Mouse (Mus musculus) adrenal gland, postnatal 4 days (tissue): ENCODE measurements around the gene Fbxo31. TPM values are rescaled to one million over a fixed set of nuclear protein-coding genes. Genes with fewer than 3 reads are reported as not detected.

Experiments
- DNase-seq, 2 experiments: peaks; one replicate each; pipeline ENCODE4 v3.0.0; 2021 to 2022; ENCODE audit warnings: low spot score in 2 of 2, mixed read lengths in 2 of 2
- total RNA-seq, 2 experiments: library from RNA; stranded (reverse); gene quantifications; 2 replicates each; pipeline ENCODE4 v1.2.3; 2021

Fbxo31 gene
- total RNA-seq, 2 experiments from 2014 or later = 25.5 to 30.5 TPM

DNA sequence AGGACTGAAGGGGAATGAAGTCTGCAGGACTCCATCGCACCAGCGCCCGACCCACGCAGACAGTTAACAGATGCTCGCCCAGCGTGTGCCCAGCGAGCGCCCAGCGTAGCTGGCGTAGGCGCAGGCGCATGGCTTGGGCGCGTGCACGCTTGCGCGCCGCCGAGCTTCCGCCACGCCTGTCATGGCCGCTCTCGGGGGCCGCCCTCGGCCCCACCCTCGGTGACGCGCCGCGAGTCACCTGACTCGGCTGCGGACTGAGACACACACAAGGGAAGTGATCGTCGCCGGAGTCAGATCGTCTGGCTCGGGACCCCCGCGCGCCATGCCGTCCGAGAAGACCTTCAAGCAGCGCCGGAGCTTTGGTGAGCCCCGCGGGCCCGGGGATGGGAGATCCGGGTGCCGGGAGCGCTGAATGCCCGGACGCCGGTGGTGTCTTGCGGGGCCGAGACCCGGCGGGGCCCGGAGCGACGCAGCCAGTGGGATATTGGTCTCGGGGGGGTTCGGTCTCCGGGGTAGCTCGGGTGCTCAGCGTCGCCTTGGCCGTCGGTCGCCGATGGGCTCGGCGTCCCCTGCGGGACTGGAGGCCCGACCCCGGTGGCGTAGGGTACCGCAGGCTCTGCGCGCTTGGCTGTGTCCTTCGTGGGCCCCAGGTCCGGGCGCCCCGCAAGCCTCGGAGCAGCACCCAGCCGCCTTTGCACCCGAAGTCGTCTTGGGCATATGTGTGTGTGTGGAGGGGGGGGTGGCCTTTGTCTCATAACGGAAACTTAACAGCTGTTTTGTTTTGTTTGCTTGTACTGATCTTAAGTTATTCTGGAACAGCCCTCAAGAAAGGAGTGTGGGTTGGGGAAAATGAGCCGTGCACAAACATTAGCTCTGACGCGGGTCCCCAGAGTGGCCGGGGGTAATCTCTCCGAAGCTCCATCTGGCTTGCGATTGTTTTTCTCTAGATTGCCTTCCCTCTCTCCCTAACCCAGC lies 11.9 kb upstream of the Fbxo31 start, which contains the start of gene Map1lc3b:
Map1lc3b (plus strand) TSS at position 159 of the 975 bp plus-strand sequence.
- DNase-seq = peak; percentile 90 to 94

DNA sequence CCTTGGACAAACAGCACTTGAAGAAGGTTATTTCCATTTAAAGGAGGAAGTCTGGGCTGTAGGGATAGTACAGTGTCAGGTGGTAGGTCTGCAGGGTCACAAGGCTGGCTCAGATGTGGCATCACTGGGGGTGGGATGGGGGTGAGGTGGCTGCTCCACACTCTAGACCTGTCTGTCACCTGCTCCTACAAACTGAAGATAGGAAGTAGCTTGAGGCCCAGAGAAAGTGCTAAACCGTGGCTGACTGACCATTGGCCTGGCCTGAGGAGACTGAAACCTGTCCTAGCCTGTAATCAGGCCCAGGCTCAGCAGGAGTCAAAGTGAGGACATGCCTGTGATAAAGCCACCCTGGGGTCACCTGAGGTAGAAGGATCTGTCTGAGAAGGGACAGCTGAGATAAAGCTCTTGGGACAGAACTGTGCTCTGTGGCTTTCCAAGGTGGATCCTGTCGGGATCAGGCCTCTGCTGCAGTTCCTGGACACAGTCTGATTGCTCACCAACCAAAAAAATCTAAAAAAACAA lies 10.7 kb upstream of the Fbxo31 start:
- DNase-seq = no peak

DNA sequence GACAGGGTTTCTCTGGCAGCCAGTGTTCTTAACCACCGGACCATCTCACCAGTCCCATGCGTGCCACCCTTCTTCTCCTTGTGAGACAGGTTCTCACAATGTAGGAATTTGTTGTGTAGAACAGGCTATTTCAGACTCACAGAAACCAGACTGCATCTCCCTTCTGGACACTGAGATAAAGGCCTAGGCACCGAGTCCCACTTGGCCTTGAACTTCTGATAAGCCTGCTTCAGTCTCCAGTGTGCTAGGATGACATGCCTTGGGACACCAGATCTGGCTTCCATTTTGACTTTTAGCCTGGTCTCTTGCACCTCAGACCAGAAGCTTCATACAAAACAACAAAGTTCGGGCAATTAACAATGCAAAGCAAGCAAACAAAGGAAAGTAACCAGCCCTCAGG lies 10.1 kb upstream of the Fbxo31 start:
- no peak for DNase-seq

DNA sequence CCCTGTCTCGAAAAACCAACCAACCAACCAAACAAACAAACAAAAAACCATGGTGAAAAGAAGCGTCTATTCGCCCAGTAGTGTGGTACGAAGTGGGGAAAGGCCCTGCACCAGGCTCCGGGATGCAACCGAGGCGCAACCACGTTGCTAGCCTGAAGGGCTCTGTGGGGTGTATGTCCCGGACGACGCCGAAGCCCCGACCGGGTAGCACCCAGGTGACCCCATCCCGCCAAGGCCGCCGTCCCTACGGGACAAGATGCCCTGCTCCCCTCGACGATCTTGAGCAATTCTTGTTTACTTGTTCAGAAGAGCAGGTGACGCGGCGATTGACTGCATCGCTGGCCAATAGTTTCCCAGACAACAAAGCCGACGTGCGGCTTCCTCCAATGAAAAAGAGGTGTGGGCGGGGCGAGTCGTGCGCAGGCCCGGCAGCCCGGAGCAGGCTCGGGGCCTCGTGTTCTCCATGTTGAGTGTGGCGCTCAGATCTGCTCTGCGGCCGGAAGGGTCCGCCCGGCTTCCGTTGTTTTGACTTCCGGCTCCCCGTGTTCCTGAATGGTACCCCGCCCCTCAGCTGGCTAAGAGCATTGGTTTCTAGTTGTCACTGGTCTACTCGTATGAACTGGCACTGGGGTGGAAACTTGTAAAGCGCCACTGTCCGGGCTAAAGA lies 6.7 kb upstream of the Fbxo31 start:
- DNase-seq = peak; percentile 96 to 98

GRCm38 (mm10) chr8:121584730-121585129 lies 6.1 kb upstream of the Fbxo31 start:
- no peak for DNase-seq

- no peak for DNase-seq
These were observed 5.0 kb upstream of the Fbxo31 start for GRCm38 (mm10) chr8:121583653-121584052.

DNA sequence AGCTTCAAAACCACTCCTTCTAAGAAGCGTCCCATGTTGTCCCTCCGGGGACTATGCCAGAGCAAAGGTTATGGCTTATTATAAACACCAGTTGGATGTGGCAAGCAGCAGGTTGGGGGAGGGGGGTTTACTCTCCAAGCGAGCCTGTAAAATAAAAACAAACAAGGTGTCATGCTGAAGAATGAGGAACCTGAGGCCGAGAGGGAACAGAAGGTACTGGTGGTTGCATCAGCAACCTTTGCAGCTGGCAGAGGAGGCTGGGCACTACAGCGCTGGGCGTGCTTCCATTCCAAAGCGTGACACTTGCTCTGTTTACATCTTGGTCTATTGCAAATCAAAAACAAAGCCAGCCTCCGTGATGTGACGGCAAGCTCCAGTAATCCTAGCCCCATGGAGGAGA lies 1.9 kb upstream of the Fbxo31 start:
- no peak for DNase-seq

DNA sequence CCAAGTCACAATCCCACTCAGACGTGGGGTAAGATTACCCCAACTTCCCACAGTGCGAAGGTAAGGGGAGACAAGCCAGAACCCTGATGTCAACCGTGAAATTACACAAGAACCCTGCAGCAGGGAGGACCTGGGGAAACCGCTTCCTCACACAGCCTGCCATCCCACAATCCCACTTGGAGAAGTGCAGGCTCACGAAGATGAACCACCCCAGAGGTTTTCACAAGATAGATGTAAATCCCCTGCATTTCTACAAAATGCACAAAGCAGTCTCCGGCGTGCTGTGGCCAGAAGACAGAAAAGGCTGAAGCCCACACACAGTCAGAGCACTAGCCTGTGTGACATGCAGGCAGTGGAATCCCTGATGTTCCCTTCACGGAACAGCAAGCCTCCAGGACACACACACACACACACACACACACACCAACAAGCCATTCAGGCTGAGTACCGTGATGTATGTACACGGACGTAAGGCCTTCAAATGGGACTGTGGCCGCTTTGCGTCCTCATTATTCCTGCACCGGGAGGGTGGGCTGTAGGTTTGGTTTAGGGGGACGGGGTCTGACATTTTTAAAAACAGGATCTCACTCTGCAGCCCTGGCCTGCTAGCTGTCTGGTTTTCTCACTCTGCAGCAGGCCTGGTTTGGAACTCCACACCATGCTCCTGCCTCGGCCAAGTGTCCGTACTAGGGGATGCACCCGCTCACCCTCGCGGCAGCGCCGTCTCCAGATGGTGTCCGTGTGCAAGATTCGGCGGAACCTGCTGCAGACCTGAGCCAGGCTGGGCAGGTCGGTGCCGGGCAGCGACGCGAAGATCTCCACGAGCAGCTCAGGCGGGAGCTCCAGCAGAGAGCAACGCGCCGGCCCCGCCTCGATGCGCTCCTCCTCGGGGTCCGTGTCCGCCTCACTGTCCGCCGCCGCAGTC lies 593 bp downstream of the Fbxo31 start:
- no peak for DNase-seq

- DNase-seq = no peak
These were observed 2.9 kb downstream of the Fbxo31 start for GRCm38 (mm10) chr8:121575661-121576060.

- peak in 1 of 2 experiments; percentile 55 for DNase-seq
These were observed 5.3 kb downstream of the Fbxo31 start for GRCm38 (mm10) chr8:121573275-121573674.

GRCm38 (mm10) chr8:121572121-121572520 lies 6.5 kb downstream of the Fbxo31 start:
- DNase-seq = no peak

DNA sequence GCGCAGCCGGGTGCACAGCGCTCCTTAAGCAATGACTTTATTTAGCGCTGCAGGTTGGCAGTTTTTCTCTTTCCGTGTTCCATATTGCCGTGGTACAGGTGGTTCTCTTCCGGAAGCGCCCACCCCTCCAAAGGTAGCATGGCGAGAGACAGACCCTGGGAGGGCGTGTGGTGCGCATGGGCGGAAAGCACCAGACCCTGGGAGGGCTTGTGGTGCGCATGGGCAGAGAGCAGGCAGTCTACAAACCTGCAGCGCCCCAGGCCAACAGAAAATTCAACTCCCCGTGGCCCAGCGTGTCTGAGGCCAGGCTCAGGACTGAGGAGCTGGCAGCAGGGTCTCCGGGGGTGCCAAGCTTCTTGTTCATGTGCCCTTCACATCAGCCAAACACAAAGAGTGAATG lies 7.8 kb downstream of the Fbxo31 start:
- DNase-seq = no peak

- DNase-seq = no peak
These were observed 8.3 kb downstream of the Fbxo31 start for GRCm38 (mm10) chr8:121570335-121570734.

DNA sequence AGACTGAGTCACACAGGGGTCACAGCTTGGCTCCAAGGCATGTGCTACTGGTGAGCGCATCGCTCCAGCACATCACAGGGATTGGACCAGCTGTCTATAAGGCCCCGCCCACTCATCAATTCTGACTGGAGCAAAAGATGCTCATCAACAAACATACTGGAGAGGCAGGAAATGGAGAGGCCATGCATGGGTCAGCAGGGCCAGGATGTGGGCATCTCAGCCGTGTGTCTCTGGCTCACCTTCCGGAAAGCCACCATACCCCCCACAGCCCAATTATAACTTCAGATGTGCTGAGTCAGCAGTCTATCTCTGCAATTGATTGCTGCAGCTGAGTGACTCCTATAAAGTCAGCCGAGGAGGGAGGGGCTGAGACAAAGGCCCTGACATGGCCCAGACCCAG lies 10.3 kb downstream of the Fbxo31 start:
- no peak for DNase-seq

DNA sequence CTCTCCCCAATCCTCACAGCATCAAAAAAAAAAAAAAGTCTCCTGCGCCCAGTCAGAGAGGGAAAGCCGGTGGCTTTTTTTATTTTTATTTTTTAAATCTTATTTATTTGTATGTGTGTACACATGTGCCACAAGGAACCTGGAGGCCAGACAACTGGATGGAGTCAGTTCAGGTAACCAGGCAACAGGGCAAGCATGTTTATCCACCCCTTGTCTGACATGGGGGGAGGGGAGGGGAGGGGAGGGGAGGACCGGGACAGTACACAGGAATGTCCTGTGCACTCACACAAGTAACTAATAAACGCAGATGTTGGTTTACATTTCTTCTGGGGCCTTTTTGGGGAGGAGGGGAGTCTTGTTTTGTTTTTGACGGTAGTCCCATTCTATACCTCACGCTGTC lies 14.9 kb downstream of the Fbxo31 start:
- no peak for DNase-seq

DNA sequence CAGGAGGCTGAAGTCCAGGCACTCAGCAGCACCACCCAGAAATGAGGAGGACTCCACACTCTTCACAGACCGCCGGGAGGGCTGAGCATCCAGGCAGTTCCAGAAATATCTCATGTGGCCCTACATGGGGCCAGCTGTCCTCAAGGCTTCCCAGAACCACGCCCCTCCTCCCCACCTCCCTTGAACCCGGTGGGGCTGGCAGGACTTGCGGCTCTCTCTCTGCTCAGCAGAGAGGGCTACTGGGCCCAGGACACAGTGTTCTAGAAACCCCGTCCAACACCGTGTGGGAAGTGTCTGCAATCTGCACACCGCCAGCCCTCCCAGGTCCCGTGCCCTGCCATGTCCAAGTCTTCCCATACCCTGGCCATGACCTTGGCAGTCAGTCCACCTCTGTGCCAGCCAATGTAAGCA lies 15.7 kb downstream of the Fbxo31 start:
- DNase-seq = no peak

- DNase-seq = no peak
These were observed 16.8 kb downstream of the Fbxo31 start for GRCm38 (mm10) chr8:121561636-121562345.

DNA sequence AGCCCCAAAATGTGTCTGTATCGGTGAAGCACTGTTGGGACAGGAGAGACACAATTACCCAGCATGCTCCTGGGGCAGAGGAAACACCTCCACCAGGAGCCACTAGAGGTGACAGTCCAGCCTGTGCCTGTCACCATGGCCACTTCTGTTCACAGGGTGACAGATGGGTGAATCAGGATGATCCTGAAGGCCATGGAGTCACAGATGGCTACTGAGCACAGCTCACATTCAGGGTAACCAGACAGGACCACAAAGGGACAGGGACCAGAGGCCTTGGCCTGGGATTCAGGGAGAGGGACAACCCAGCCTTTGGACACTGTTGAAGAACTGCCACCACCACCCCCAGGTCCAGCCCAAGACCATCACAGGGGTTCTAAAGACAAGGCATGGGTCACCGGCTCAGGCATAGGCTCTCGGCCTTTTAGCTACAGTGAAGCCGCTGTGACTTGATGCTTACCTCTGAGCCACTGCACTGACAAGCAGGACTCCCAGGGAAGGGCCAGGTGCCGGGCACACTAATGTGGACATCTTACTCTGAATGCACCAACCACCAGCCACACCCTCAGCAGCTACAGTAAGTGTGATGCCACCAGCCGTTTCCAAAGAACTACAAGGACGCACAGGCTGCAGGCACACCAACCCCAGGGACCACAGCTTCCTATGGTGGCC lies 18.0 kb downstream of the Fbxo31 start:
- no peak for DNase-seq

GRCm38 (mm10) chr8:121559801-121560200 lies 18.8 kb downstream of the Fbxo31 start:
- no peak for DNase-seq

DNA sequence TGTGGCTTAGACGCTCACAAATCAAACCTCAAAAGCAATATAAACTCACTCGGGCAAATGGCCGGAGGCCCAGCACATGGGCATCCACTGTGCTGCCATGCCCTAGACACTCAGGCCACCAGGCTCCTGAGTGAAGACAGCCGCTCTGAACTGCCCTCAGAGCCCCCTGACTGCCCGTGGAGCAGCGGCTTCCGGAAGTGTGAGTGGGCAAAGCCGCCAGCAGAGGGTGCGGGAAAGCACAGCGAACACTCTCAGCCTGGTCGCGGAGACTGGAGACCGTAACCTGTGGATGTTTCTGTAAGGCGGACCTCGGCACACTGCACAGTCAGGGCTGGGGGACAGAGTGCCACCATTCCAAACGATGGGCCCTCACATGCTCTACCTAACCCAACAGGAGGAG lies 20.1 kb downstream of the Fbxo31 start:
- no peak for DNase-seq
